In the genomic region with DNA sequence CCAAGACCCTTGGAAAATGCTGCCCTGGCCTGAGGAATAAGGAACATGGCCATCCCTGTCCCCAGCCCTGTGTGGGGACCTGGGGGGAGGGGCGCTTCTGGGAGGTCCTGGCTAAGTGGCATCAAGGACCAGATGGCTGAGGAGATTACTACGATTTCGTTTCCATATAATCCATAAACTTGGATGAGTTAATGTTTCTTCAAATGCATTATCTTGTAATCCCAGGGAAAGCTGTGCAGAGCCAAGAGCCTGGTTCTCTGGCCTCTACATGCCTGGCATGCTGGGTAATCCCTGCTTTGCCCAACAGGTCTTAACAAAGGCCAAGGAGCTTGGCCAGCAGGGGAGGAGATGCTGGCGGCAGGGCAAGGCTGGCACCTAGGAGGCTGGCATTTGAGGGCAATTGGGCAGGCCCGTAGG, we compare ENCODE assay signal across 19 mouse cellular contexts. TPM values are rescaled to one million over a fixed set of nuclear protein-coding genes. Genes with fewer than 3 reads are reported as not detected.
DNase-seq lines count a peak whose midpoint lies in the region; ATAC-seq and TF ChIP-seq lines count a peak whose summit lies in the region.
"Had no signal": no experiment of that assay in that cellular context is flagged by ENCODE, and none has a peak within 500 bp of the region (broad histone marks: within the 10 kb centered on the region; RNA-seq: fewer than 3 reads in every experiment).

No protein-coding gene starts in this region.

- no peak for TF ChIP-seq POLR2A in cerebellum, adult 2 months (IDR thresholded peaks at IDR 0.05; ENCODE audit: borderline replicate concordance, insufficient read depth, low read length)

- H3K27ac ChIP-seq in cerebellum, adult 2 months (ENCODE audit: insufficient read depth, low read length) = no peak overlapping the region
- H3K27ac ChIP-seq: heart, embryonic 15.5 days; hindbrain, embryonic 15.5 days; kidney, embryonic 15.5 days; liver, embryonic 14.5 days; midbrain, embryonic 13.5 days; stomach, postnatal 0 days had no signal

- no peak for ATAC-seq in megakaryocyte-erythroid progenitor cell, adult 5-6 weeks (replicated peaks; ENCODE audit: low FRiP score, low TSS enrichment, poor library complexity, severe bottlenecking)

- H3K27me3 ChIP-seq in cerebellum, adult 2 months (ENCODE audit: control insufficient read depth, insufficient read depth, low read length) = no peaks in the 10 kb centered on the region
- H3K27me3 ChIP-seq: heart, embryonic 15.5 days; kidney, embryonic 15.5 days had no signal

- DNase-seq in kidney, adult 18-20 months = peak; percentile 8
- no peak for DNase-seq in kidney, postnatal 4 days
- DNase-seq in adrenal gland, postnatal 25 days = peak; percentile 9
- peak; percentile 57 to 73 for DNase-seq in cerebellum, adult 2 months
- DNase-seq in retina, adult 2 months (ENCODE audit: low read depth, low spot score) = peak; percentile 15
- no peak for DNase-seq in gastrocnemius, postnatal 25 days
- DNase-seq: gastrocnemius, postnatal 36 days; layer of hippocampus, adult 9-11 months; lung, postnatal 10 days; spleen, adult 18-20 months had no signal

- no peak overlapping the region for H3K4me3 ChIP-seq in cerebellum, adult 2 months (replicated peaks; ENCODE audit: insufficient read depth, low read depth, low read length)
- H3K4me3 ChIP-seq: erythroblast, embryonic 14.5 days; heart, embryonic 15.5 days; hindbrain, embryonic 15.5 days; kidney, embryonic 15.5 days; midbrain, embryonic 13.5 days had no signal

- WGBS in cerebellum, adult 2 months = 24% methylated on average over 5 of the region's 5 CpGs

- peaks cover 6% of the 10 kb centered on the region for H3K4me1 ChIP-seq in cerebellum, adult 2 months (ENCODE audit: control insufficient read depth, insufficient read depth, low read length)
- H3K4me1 ChIP-seq: kidney, embryonic 15.5 days had no signal

- TF ChIP-seq CTCF in cerebellum, adult 2 months (IDR thresholded peaks at IDR 0.05; ENCODE audit: borderline replicate concordance, insufficient read depth, low read depth, low read length) = no peak

RNA-seq across cellular contexts. Expression of gene Mrps11, which starts 17.7 kb away (rescaled TPM):
- total RNA-seq in adrenal gland, postnatal 25 days (2021) = 109 and 114 TPM in 2 replicates
- polyA plus RNA-seq in cerebellum, adult 2 months (2012; rRNA removed) = 79.1 and 83.0 TPM in 2 replicates
- total RNA-seq in megakaryocyte-erythroid progenitor cell, adult 5-6 weeks (2014; fragmentation: Nextera tagmentation) = 73.4 and 96.7 TPM in 2 replicates
- 52.0 and 55.7 TPM in 2 replicates for total RNA-seq in megakaryocyte-erythroid progenitor cell, adult 5-6 weeks (2017)
- 10 to 100 TPM; 30.2 to 30.3 TPM for total RNA-seq in gastrocnemius, postnatal 25 days (2021)

RNA-seq across cellular contexts. Expression of gene Mrpl46, which starts 18.1 kb away (rescaled TPM):
- 29.7 and 40.8 TPM in 2 replicates for total RNA-seq in adrenal gland, postnatal 25 days (2021)
- polyA plus RNA-seq in cerebellum, adult 2 months (2012; rRNA removed) = 46.4 and 48.3 TPM in 2 replicates
- 36.4 and 45.4 TPM in 2 replicates for total RNA-seq in megakaryocyte-erythroid progenitor cell, adult 5-6 weeks (2014; fragmentation: Nextera tagmentation)
- total RNA-seq in megakaryocyte-erythroid progenitor cell, adult 5-6 weeks (2017) = 54.5 and 64.5 TPM in 2 replicates
- 10 to 100 TPM; 28.1 to 30.9 TPM for total RNA-seq in gastrocnemius, postnatal 25 days (2021)

RNA-seq across cellular contexts. Expression of gene Ntrk3, which starts 27.4 kb away (rescaled TPM):
- 17.4 and 24.3 TPM in 2 replicates for total RNA-seq in adrenal gland, postnatal 25 days (2021)
- polyA plus RNA-seq in cerebellum, adult 2 months (2012; rRNA removed) = 91.5 and 109 TPM in 2 replicates
- not detected in 2 replicates for total RNA-seq in megakaryocyte-erythroid progenitor cell, adult 5-6 weeks (2014; fragmentation: Nextera tagmentation)
- total RNA-seq in megakaryocyte-erythroid progenitor cell, adult 5-6 weeks (2017) = 0.50 TPM in 1 of 2 replicates, not detected in the other
- 1 to 10 TPM in 1 of 2 experiments, under 1 TPM in 1; 0.90 to 2.1 TPM for total RNA-seq in gastrocnemius, postnatal 25 days (2021)
- polyA plus RNA-seq: erythroblast, embryonic 14.5 days; G1E had no signal

Comparison
In these comparisons a context has a peak if more than half of its experiments do, and no peak if none do; other contexts are left out.
1. DNase-seq: peak in kidney, adult 18-20 months (single experiment), adrenal gland, postnatal 25 days (single experiment), cerebellum, adult 2 months (2 of 2) and retina, adult 2 months (single experiment); none in kidney, postnatal 4 days (0 of 2) and gastrocnemius, postnatal 25 days (single experiment).